Mouse (Mus musculus): ENCODE data around the gene Cdkn1c.

Cdkn1c gene

GRCm38 (mm10) chr7:143437231-143437893, 23.5 kb downstream of the Cdkn1c start:
- DNase-seq (ENCODE audit: low spot score), result no peak

GRCm38 (mm10) chr7:143433331-143433730, 27.5 kb downstream of the Cdkn1c start:
- DNase-seq (ENCODE audit: low spot score), result no peak

- DNase-seq (ENCODE audit: low spot score), result no peak
Observed at GRCm38 (mm10) chr7:143432631-143433030, 28.2 kb downstream of the Cdkn1c start.

GRCm38 (mm10) chr7:143428814-143429499, 31.9 kb downstream of the Cdkn1c start:
- no peak for DNase-seq (ENCODE audit: low spot score)

GRCm38 (mm10) chr7:143428142-143428813, 32.6 kb downstream of the Cdkn1c start:
- DNase-seq (ENCODE audit: low spot score), result peak; percentile 85

GRCm38 (mm10) chr7:143419585-143420160, 41.2 kb downstream of the Cdkn1c start:
- DNase-seq (ENCODE audit: low spot score), result no peak

GRCm38 (mm10) chr7:143417875-143418274, 43.0 kb downstream of the Cdkn1c start:
- DNase-seq (ENCODE audit: low spot score), result no peak

GRCm38 (mm10) chr7:143416406-143416805, 44.4 kb downstream of the Cdkn1c start:
- no peak for DNase-seq (ENCODE audit: low spot score)

- no peak for DNase-seq (ENCODE audit: low spot score)
Observed at GRCm38 (mm10) chr7:143415070-143415469, 45.8 kb downstream of the Cdkn1c start.

- no peak for DNase-seq (ENCODE audit: low spot score)
Observed at GRCm38 (mm10) chr7:143412606-143413005, 48.2 kb downstream of the Cdkn1c start.

- DNase-seq (ENCODE audit: low spot score), result peak; percentile 39
Observed at GRCm38 (mm10) chr7:143408615-143409021, 52.2 kb downstream of the Cdkn1c start.
